Mouse (Mus musculus): ENCODE results near the gene Ms4a18. TPM values are rescaled to one million over a fixed set of nuclear protein-coding genes. Genes with fewer than 3 reads are reported as not detected.

Ms4a18 gene
- polyA plus RNA-seq, 1 experiment from 2014 or later: not detected

DNA sequence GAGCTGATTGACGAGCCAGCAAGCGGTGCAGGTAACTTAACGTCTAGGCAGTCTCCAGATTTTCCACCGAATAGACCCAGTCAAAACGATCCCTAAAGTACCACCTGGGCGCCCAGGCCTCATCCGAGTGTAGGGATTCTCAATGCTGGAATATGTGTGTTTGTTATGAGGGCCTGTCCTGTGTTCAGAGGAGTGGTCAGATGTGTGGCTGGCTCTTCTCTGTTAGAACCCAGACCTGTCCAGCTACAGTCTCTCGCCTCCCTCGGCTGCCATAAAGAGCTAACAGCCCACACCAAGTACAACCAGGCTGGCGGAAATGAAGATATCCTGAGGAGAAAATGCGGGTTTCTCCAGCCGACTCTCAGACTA lies 57.9 kb downstream of the Ms4a18 start:
- DNase-seq (ENCODE audit: low spot score): no peak
- no peak overlapping the region for H3K27ac ChIP-seq (ENCODE audit: low read depth, low read length)
- H3K4me3 ChIP-seq (ENCODE audit: low read depth, low read length): no peak overlapping the region
- H3K9me3 ChIP-seq (ENCODE audit: control insufficient read depth, low read length): no peaks in the 10 kb centered on the region
- 50% methylated on average over 12 of the region's 12 CpGs for WGBS
- no peaks in the 10 kb centered on the region for H3K36me3 ChIP-seq (ENCODE audit: control insufficient read depth, insufficient read depth, low read length)
- ATAC-seq (ENCODE audit: low FRiP score): 0 out of 2 replicates have a peak, but pooled peaks have one; percentile 27
- H3K4me2 ChIP-seq (replicated peaks; ENCODE audit: low read depth, low read length): no peak overlapping the region
- no peaks in the 10 kb centered on the region for H3K27me3 ChIP-seq (ENCODE audit: control insufficient read depth, insufficient read depth, low read length)
- no peaks in the 10 kb centered on the region for H3K4me1 ChIP-seq (replicated peaks; ENCODE audit: control insufficient read depth, insufficient read depth, low read length)
- H3K9ac ChIP-seq (ENCODE audit: low read depth, low read length): no peak overlapping the region

DNA sequence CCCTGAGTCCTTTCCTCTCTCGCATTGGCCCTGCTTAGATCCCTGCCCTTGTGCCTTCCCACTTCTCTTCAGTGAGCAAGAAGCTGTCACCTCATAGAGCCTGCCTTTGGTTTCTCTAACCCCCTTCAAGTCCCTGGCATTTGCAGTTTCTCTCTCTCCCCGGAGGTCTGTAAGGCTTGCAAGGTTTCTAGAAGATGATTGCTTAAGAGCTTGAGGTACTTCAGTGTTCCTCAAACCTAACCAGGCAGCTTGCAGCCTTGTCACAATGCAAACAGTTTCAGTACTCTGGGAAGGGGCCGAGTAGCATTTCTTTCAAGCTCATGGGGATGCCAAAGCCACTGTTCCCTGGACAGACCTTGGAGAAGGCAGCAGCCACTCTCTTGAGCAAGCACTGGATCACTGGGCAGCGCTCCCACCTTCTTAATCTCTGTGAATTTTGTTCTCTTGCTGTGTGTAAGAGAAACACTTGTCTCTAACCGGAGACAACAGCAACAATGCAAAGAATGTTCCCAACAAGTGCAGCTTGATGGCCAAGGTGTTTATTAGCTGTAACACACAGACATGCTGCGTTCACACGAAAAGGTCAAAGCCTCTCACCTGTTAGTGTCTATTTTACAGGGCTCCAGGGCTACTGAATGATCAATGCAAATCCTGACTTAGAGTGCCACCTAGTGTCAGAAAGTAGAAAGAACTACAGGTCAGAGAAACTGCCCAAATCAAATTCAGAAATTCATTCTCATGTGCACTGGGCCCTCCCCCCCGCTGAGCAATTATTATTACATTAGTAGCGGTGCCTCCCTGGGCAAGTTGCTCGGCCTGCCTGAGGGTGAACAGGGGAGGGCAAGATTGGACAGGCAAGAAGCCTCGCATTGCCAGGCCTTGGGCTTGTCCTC lies 58.5 kb downstream of the Ms4a18 start:
- Histone ChIP-seq H3K4me2 (replicated peaks; ENCODE audit: low read depth, low read length) (no peak overlapping the region), H3K27ac (ENCODE audit: low read depth, low read length) (no peak overlapping the region), H3K27me3 (ENCODE audit: control insufficient read depth, insufficient read depth, low read length) (no peaks in the 10 kb centered on the region), H3K9ac (ENCODE audit: low read depth, low read length) (no peak overlapping the region), H3K4me3 (ENCODE audit: low read depth, low read length) (no peak overlapping the region), H3K4me1 (replicated peaks; ENCODE audit: control insufficient read depth, insufficient read depth, low read length) (no peaks in the 10 kb centered on the region), H3K36me3 (ENCODE audit: control insufficient read depth, insufficient read depth, low read length) (no peaks in the 10 kb centered on the region), H3K9me3 (ENCODE audit: control insufficient read depth, low read length) (no peaks in the 10 kb centered on the region)
- DNase-seq (ENCODE audit: low spot score): peak; percentile 81
- ATAC-seq (ENCODE audit: low FRiP score): peak; percentile 84
- 34% methylated on average over 11 of the region's 11 CpGs for WGBS

DNA sequence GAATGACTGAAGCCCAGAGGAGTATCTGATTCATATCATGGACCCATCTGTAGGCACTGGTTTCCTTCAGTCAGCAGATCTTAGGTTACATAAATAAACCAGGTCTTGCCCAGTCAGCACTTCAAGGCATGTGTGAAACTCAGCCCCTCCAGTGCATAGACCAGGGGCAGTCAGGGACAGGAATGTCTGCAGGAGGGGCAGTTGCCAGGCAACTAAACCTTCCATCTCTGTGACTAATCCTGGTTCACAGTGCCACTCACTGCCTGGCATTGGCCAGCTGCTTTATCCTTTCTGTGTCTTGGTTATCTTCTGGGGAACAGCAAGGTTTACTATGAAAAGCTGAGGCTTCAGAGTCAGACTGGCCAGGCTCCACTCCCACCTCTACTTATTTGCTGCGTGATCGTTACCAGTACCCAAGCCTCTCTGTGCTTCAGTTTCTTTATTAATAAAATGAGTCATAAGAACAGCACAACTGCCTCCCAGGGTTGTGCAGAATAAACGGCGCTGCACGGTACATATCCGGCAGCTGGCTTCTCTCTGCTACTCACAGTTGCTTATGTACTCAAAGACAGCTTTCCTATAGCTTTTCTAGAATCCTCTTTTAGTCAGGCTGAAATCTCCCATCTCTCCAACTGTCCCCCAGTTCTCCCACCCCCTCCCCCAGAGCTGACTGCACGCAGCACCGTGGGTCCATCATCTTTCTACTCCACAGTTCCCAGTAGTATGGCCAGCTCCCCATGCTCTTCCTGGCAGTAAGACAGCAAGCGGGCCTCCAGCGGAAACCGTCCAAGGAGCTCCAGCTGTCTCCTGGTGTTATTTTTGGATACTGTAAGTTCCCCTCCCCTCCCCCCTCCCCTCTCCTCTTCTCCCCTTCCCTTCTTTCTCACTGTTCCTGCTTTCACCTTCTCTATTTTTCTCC lies 65.6 kb downstream of the Ms4a18 start:
- Histone ChIP-seq H3K4me3 (ENCODE audit: low read depth, low read length) (no peak overlapping the region), H3K9ac (ENCODE audit: low read depth, low read length) (no peak overlapping the region), H3K4me2 (replicated peaks; ENCODE audit: low read depth, low read length) (no peak overlapping the region), H3K4me1 (replicated peaks; ENCODE audit: control insufficient read depth, insufficient read depth, low read length) (peaks cover 9% of the 10 kb centered on the region), H3K9me3 (ENCODE audit: control insufficient read depth, low read length) (no peaks in the 10 kb centered on the region), H3K27ac (ENCODE audit: low read depth, low read length) (no peak overlapping the region), H3K36me3 (ENCODE audit: control insufficient read depth, insufficient read depth, low read length) (no peaks in the 10 kb centered on the region), H3K27me3 (ENCODE audit: control insufficient read depth, insufficient read depth, low read length) (no peaks in the 10 kb centered on the region)
- 74% methylated on average over 11 of the region's 11 CpGs for WGBS
- DNase-seq (ENCODE audit: low spot score) (no peak), ATAC-seq (ENCODE audit: low FRiP score) (no peak)

DNA sequence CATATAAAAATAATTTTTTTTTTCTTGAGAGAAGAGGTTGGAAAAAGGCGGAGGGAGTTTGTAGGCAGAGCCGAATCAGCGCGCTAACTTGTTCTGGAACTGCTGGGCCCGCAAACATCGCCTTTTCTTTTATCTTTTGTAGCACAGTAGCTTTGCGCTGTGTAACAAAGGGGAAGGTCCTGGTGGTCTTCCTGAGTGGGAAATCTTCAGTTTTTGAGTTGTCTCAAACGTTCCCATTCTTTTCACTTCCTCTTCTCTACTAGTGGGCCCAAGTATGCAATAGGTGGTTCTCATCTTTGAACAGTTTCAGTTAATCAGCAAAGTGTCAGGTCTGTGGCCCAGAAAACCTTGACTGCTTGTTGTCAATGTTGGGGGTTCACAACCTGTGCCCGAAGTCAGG lies 68.3 kb downstream of the Ms4a18 start:
- no peak overlapping the region for H3K27ac ChIP-seq (ENCODE audit: low read depth, low read length)
- peak; percentile 28; the same call in 1 of the 2 replicates for ATAC-seq (ENCODE audit: low FRiP score)

DNA sequence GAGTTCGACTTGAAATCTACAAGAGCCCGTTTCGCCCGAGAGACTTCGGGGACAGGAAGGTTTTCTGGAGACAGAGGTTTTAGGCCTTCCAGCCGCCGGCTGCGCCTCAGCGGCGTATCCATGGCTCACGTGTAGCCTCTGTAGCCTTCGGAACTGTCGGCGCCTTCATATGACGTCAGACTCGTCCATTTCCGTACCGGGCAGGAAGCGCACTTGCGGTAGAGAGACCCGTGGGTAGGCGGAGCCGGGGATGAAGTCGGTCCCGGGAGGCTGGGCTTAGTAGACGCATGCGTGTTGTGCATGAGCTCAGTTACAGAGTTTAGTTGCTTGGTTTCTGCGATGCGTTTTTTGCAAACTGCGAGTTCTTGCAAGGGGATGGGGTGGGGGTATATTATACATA lies 68.7 kb downstream of the Ms4a18 start, which contains the start of gene Ccdc86:
Ccdc86 (minus strand) TSS at position 155 of the 400 bp plus-strand sequence.
- ATAC-seq (ENCODE audit: low FRiP score) (peak; percentile 98), DNase-seq (ENCODE audit: low spot score) (peak; percentile 99)
- H3K4me1 ChIP-seq (replicated peaks; ENCODE audit: control insufficient read depth, insufficient read depth, low read length): peaks cover 10% of the 10 kb centered on the region
- H3K9me3 ChIP-seq (ENCODE audit: control insufficient read depth, low read length): no peaks in the 10 kb centered on the region
- peak within 1 kb of the TSS; percentile 67 for H3K4me3 ChIP-seq (ENCODE audit: low read depth, low read length)
- H3K36me3 ChIP-seq (ENCODE audit: control insufficient read depth, insufficient read depth, low read length): no peaks in the 10 kb centered on the region; the same call in 1 of the 2 replicates
- H3K27ac ChIP-seq (ENCODE audit: low read depth, low read length): no peak within 1 kb of the TSS
- under 1% methylated on average over 30 of the region's 30 CpGs for WGBS
- H3K27me3 ChIP-seq (ENCODE audit: control insufficient read depth, insufficient read depth, low read length): no peaks in the 10 kb centered on the region
- peak within 1 kb of the TSS; percentile 62 for H3K9ac ChIP-seq (ENCODE audit: low read depth, low read length)
- peak within 1 kb of the TSS; percentile 93 for H3K4me2 ChIP-seq (replicated peaks; ENCODE audit: low read depth, low read length)

More for the DNA sequence above, 68.3 kb downstream of the Ms4a18 start:
- peak overlapping the region; percentile 67 for H3K4me3 ChIP-seq (ENCODE audit: low read depth, low read length)
- peak; percentile 28 for DNase-seq (ENCODE audit: low spot score)
- H3K4me2 ChIP-seq (replicated peaks; ENCODE audit: low read depth, low read length): peak overlapping the region; percentile 44
- no peaks in the 10 kb centered on the region for H3K9me3 ChIP-seq (ENCODE audit: control insufficient read depth, low read length)
- H3K9ac ChIP-seq (ENCODE audit: low read depth, low read length): peak overlapping the region; percentile 45
- H3K4me1 ChIP-seq (replicated peaks; ENCODE audit: control insufficient read depth, insufficient read depth, low read length): peaks cover 10% of the 10 kb centered on the region
- no peaks in the 10 kb centered on the region for H3K27me3 ChIP-seq (ENCODE audit: control insufficient read depth, insufficient read depth, low read length)
- no peaks in the 10 kb centered on the region; the same call in 1 of the 2 replicates for H3K36me3 ChIP-seq (ENCODE audit: control insufficient read depth, insufficient read depth, low read length)
- 39% methylated on average over 9 of the region's 9 CpGs for WGBS

DNA sequence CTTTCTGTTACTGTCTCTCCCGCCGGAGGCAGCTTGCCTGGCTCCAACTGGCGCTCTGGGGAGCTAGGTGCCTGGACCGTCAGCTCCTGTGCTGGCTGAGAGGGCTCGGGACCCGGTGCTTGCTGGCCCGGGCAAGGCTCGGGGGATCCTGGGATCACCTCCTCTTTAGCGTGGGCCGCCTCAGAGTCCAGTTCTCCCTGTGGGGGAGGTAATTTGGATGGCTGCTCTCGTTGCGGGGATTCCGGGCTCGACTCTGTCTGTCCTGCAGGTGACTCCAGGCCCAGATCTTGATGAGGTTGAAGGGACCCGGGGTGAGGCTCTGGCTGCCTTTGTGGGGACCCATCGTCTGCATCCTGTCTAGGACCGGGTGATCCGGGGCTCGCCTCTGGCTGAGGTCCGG lies 69.4 kb downstream of the Ms4a18 start:
- Histone ChIP-seq H3K27me3 (ENCODE audit: control insufficient read depth, insufficient read depth, low read length) (no peaks in the 10 kb centered on the region), H3K4me3 (ENCODE audit: low read depth, low read length) (peak overlapping the region; percentile 67), H3K9me3 (ENCODE audit: control insufficient read depth, low read length) (no peaks in the 10 kb centered on the region), H3K36me3 (ENCODE audit: control insufficient read depth, insufficient read depth, low read length) (no peaks in the 10 kb centered on the region; the same call in 1 of the 2 replicates), H3K4me2 (replicated peaks; ENCODE audit: low read depth, low read length) (peak overlapping the region; percentile 93), H3K27ac (ENCODE audit: low read depth, low read length) (no peak overlapping the region), H3K9ac (ENCODE audit: low read depth, low read length) (peak overlapping the region; percentile 62), H3K4me1 (replicated peaks; ENCODE audit: control insufficient read depth, insufficient read depth, low read length) (peaks cover 10% of the 10 kb centered on the region)
- DNase-seq (ENCODE audit: low spot score) (no peak), ATAC-seq (ENCODE audit: low FRiP score) (no peak)
- 2% methylated on average over 20 of the region's 20 CpGs for WGBS

DNA sequence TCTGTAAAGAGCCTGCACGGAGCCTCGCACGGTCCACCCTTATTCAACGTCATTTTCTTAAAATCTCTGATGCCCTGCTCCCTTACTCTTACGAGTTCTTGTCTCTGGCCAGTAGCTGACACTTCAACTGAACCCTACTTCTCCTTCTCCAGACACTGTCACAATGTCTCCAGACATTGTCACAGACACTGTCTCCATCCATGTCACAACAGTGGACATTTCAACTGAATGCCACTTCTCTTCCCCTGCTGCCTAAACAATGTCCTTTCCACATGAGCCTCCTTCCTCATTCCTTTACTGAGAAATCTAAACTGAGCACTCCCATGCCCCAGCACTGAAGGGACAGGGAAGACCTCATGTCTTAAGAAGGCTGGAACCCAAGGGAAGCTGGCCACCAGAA lies 70.6 kb downstream of the Ms4a18 start:
- Histone ChIP-seq H3K9ac (ENCODE audit: low read depth, low read length) (peak overlapping the region; percentile 62; the same call in 1 of the 2 replicates), H3K4me3 (ENCODE audit: low read depth, low read length) (peak overlapping the region; percentile 67), H3K27me3 (ENCODE audit: control insufficient read depth, insufficient read depth, low read length) (no peaks in the 10 kb centered on the region), H3K9me3 (ENCODE audit: control insufficient read depth, low read length) (no peaks in the 10 kb centered on the region), H3K4me2 (replicated peaks; ENCODE audit: low read depth, low read length) (peak overlapping the region; percentile 93), H3K27ac (ENCODE audit: low read depth, low read length) (no peak overlapping the region), H3K36me3 (ENCODE audit: control insufficient read depth, insufficient read depth, low read length) (no peaks in the 10 kb centered on the region; the same call in 1 of the 2 replicates), H3K4me1 (replicated peaks; ENCODE audit: control insufficient read depth, insufficient read depth, low read length) (peaks cover 10% of the 10 kb centered on the region)
- ATAC-seq (ENCODE audit: low FRiP score): no peak
- no peak for DNase-seq (ENCODE audit: low spot score)
- WGBS: 90% methylated on average over 5 of the region's 5 CpGs
